Mouse (Mus musculus): ENCODE measurements around the gene Armt1. TPM values are rescaled to one million over a fixed set of nuclear protein-coding genes. Genes with fewer than 3 reads are reported as not detected.

The Armt1 gene
- total RNA-seq (2014; rRNA removed) (8.3 and 10.8 TPM in 2 replicates), polyA plus RNA-seq (2015; fragmentation: Nextera tagmentation; extraction: Ambion mirVana) (6.6 and 7.7 TPM in 2 replicates)

DNA sequence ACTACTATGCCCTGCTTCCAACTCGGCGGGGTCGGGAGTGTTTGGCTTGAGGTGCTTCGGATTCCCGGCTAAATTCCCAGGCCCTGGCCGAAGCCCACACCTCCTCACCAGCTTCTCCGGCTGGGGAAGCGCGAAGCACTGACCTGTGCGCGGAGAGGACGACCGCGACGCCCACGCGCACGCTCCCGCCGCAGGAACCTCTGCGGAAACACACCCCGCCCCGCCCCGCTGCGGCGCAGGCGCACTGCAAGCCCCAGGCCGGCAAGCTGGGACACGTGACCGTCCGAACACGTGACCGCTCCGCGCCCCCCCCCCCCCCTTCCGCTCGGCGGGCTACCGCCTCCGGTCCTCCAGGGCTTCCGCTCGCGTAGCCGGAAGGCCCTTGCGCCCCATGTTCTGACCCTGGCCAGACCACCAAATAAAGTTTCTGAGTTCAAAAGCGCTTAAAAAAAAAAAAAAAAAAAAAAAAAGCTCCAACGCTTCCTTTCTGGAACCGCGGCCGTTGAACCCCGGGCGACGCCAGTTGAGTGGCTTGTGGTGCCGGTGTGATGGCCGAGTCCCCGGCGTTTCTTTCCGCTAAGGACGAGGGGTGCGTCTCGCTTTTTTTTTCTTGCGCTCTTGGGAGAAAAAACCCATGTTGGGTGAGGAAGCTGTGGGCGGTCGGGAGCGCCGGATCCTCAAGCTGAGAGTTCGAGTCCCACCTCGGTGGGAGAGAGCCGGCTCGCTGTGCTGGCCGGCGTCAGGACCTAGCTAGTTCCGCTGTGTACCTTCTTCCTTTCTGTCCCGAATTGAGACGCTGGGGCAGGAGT, at the start of gene Armt1, which contains the start of gene Rmnd1:
Armt1 (plus strand) TSS at position 345 of the 809 bp plus-strand sequence.
Rmnd1 (minus strand) TSS at position 266 of the 809 bp plus-strand sequence.
- under 1% methylated on average over 71 of the region's 75 CpGs for WGBS

DNA sequence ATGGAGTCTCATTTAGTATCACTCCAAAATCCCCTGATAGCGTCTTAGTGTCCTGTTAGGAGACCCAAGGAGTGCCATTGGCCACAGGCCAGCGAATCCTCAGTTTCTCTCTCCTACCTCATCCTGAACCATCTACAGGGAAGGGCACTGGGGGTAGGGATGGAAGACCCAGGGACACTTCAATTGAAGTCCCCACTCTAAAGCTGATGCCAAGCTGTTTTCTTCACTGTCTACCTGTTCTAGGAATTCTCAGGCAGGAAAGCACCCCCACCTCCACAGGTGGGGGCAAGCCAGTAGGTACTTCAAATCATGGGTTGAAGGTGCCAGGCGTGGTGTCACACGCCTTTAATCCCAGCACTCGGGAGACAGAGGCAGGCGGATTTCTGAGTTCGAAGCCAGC, 48.0 kb upstream of the Armt1 start:
- H3K9me3 ChIP-seq (ENCODE audit: low read length), result no peaks in the 10 kb centered on the region
- WGBS, result 88% methylated on average over 7 of the region's 7 CpGs
- H3K27ac ChIP-seq, result no peak overlapping the region
- ATAC-seq (no peak), DNase-seq (ENCODE audit: low spot score) (no peak)
- H3K9ac ChIP-seq (replicated peaks; ENCODE audit: low read length), result no peak overlapping the region
- H3K27me3 ChIP-seq (ENCODE audit: insufficient read depth, low read length), result no peaks in the 10 kb centered on the region
- H3K36me3 ChIP-seq (ENCODE audit: insufficient read depth, low read length), result no peaks in the 10 kb centered on the region
- H3K4me1 ChIP-seq (ENCODE audit: insufficient read depth, low read length), result peaks cover 5% of the 10 kb centered on the region
- H3K4me3 ChIP-seq (ENCODE audit: low read length), result no peak overlapping the region
- no peak for TF ChIP-seq CTCF (IDR thresholded peaks at IDR 0.05; ENCODE audit: low read depth)
- no peak overlapping the region for H3K4me2 ChIP-seq (ENCODE audit: low read depth, low read length)

More for the DNA sequence above, at the start of gene Armt1, which contains the start of gene Rmnd1:
- no peak for TF ChIP-seq CTCF (IDR thresholded peaks at IDR 0.05; ENCODE audit: low read depth)
- Histone ChIP-seq H3K27ac (peak within 1 kb of the TSS; percentile 85), H3K4me3 (ENCODE audit: low read length) (peak within 1 kb of the TSS; percentile 70), H3K27me3 (ENCODE audit: insufficient read depth, low read length) (no peaks in the 10 kb centered on the region), H3K9me3 (ENCODE audit: low read length) (no peaks in the 10 kb centered on the region), H3K36me3 (ENCODE audit: insufficient read depth, low read length) (no peaks in the 10 kb centered on the region), H3K4me1 (ENCODE audit: insufficient read depth, low read length) (0 out of 2 replicates have a peak, but pooled peaks cover 7% of the 10 kb centered on the region), H3K9ac (replicated peaks; ENCODE audit: low read length) (peak within 1 kb of the TSS; percentile 74), H3K4me2 (ENCODE audit: low read depth, low read length) (peak within 1 kb of the TSS; percentile 91)
- peak; percentile 95 for ATAC-seq
- DNase-seq (ENCODE audit: low spot score), result peak; percentile 96

DNA sequence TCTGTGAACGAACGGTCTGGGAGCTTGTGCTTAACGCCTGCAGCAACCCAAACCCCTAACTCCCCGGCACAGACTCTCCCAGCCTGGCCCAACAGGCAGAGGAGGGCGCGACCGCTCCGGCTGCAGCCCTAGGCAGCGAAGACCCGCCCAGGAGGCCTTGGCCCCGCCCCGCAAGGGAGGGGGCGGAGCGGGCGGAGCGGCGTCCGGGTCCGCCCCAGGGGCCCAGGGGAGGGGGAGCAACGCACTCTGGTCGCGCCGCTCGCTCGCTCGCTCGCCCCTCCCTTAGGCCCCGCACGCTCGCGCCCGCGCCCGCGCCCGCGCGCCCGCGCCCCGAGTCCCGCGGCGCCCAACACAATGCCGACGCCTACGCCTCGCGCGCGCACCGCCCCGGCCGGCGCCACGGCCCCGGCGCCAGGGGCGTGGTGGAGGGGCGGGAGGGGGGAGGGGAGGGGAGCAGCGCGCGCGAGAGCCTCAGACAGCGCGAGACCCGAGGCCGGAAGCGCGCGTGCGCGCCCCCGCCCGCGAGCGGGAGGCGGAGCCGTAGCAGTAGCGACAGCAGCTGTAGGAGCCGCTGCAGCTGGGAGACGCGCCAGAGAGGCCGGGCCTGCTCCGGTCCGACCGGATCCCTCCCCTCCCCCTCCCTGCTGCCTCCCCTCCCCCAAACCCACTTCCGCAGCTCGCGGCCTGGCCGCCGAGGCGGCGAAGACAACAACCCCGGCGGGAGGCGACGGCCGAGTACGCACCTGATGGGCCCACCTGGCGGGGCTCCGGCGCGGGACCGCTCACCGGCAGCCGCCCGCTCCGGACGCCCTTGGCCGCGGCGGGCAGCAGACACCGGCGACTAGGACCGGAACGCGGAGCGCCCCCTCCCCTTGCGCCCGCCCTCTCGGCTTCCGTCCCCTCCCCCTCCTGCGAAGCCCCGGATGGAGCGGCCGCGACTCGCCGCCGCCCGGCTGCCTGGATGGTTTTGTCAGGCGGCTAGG, 45.4 kb upstream of the Armt1 start:
- peak; percentile 98 for DNase-seq (ENCODE audit: low spot score)
- Histone ChIP-seq H3K9ac (replicated peaks; ENCODE audit: low read length) (peak overlapping the region; percentile 99), H3K9me3 (ENCODE audit: low read length) (no peaks in the 10 kb centered on the region), H3K27ac (peak overlapping the region; percentile 100), H3K36me3 (ENCODE audit: insufficient read depth, low read length) (no peaks in the 10 kb centered on the region), H3K4me3 (ENCODE audit: low read length) (peak overlapping the region; percentile 80), H3K27me3 (ENCODE audit: insufficient read depth, low read length) (no peaks in the 10 kb centered on the region), H3K4me1 (ENCODE audit: insufficient read depth, low read length) (peaks cover 24% of the 10 kb centered on the region), H3K4me2 (ENCODE audit: low read depth, low read length) (peak overlapping the region; percentile 92)
- TF ChIP-seq CTCF (IDR thresholded peaks at IDR 0.05; ENCODE audit: low read depth), result peak; percentile 18; the same call in 1 of the 2 replicates
- peak; percentile 92 for ATAC-seq
- under 1% methylated on average over 43 of the region's 133 CpGs for WGBS

DNA sequence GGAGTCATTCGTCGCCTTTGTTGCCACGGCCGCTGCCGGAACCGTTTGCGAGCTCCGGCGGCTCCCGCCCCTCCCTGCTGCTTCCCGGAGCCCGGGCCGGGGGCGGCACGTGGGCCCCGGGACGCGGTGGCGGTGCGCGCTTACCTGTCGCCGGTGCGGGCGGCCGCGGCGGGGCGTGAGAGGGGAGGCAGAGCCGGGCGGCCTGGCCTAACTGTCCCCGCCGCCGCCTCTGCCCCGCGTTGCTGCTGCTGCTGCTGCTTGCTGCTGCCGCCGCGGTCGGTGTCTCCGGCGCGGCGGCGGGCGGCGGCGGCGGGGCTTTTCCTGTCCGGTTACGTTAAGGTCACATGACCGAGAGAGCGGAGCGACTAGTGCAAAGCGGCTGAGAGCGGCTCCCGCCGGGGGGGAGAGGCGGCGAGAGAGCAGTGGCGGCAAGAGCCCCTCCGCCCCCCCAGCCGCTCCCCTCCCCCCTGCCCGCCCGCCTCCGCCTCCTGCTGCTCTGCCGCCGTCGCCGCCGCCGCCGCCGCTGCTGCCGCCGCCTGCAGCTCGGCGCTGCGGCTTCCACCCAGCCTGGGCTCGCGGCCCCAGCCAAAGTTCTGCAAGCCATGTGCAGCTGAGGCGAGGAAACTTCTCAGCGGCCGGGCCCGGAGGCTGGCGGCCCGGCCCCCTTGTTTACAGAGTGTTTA, 44.4 kb upstream of the Armt1 start, which contains the start of gene Zbtb2:
Zbtb2 (minus strand) TSS at position 408 of the 683 bp plus-strand sequence.
- TF ChIP-seq CTCF (IDR thresholded peaks at IDR 0.05; ENCODE audit: low read depth), result no peak
- ATAC-seq, result peak; percentile 25
- H3K27me3 ChIP-seq (ENCODE audit: insufficient read depth, low read length), result no peaks in the 10 kb centered on the region
- H3K9ac ChIP-seq (replicated peaks; ENCODE audit: low read length), result peak within 1 kb of the TSS; percentile 99
- no peaks in the 10 kb centered on the region for H3K36me3 ChIP-seq (ENCODE audit: insufficient read depth, low read length)
- H3K9me3 ChIP-seq (ENCODE audit: low read length), result no peaks in the 10 kb centered on the region
- H3K4me3 ChIP-seq (ENCODE audit: low read length), result peak within 1 kb of the TSS; percentile 80
- DNase-seq (ENCODE audit: low spot score), result peak; percentile 75
- H3K27ac ChIP-seq, result peak within 1 kb of the TSS; percentile 100
- H3K4me1 ChIP-seq (ENCODE audit: insufficient read depth, low read length), result peaks cover 24% of the 10 kb centered on the region
- peak within 1 kb of the TSS; percentile 92 for H3K4me2 ChIP-seq (ENCODE audit: low read depth, low read length)
- WGBS, result 0% methylated on average over 29 of the region's 87 CpGs

DNA sequence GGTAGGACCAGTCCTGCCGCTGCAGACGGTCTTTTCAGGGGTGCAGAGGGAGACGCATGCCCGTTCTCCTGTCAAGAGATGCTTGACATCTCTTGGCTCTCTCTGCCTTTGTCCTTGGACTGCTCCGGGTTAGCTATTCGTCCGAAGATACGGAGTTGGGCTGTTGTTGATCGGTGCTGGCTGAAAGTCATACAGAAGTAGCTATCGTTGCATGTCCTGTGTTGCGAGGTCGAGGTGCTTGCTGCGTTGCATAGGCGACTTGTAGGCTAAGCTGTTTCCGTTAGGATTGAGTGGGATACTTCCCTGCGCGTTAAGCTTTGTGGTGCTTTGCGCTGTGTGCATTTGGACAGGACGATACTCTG, 43.9 kb upstream of the Armt1 start:
- Histone ChIP-seq H3K27ac (peak overlapping the region; percentile 100), H3K36me3 (ENCODE audit: insufficient read depth, low read length) (no peaks in the 10 kb centered on the region), H3K4me1 (ENCODE audit: insufficient read depth, low read length) (peaks cover 24% of the 10 kb centered on the region), H3K9ac (replicated peaks; ENCODE audit: low read length) (peak overlapping the region; percentile 99), H3K27me3 (ENCODE audit: insufficient read depth, low read length) (no peaks in the 10 kb centered on the region), H3K9me3 (ENCODE audit: low read length) (no peaks in the 10 kb centered on the region), H3K4me3 (ENCODE audit: low read length) (peak overlapping the region; percentile 80), H3K4me2 (ENCODE audit: low read depth, low read length) (peak overlapping the region; percentile 92)
- no peak for ATAC-seq
- under 1% methylated on average over 19 of the region's 19 CpGs for WGBS
- TF ChIP-seq CTCF (IDR thresholded peaks at IDR 0.05; ENCODE audit: low read depth), result no peak
- DNase-seq (ENCODE audit: low spot score), result no peak

DNA sequence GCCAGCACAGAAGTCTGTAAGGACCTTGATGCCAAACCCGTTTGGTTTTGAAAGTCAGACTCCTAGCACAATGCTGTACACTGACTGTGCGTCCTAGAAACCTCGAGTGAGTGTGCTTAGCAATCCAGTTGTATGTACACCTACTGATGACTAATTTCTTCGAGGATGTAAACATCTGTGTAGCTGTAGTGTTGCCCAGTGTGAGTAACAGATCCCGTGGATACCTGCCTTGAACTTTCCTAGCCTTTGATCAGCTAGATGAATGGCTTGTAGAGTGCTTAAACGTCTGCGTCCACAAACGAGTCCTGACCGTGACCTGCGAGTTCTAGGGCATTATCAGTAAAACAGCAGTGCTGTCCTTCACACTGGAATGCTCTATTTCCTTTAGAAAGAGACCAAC, 43.2 kb upstream of the Armt1 start:
- Histone ChIP-seq H3K27ac (no peak overlapping the region), H3K9ac (replicated peaks; ENCODE audit: low read length) (peak overlapping the region; percentile 99), H3K27me3 (ENCODE audit: insufficient read depth, low read length) (no peaks in the 10 kb centered on the region), H3K4me1 (ENCODE audit: insufficient read depth, low read length) (peaks cover 24% of the 10 kb centered on the region), H3K4me3 (ENCODE audit: low read length) (peak overlapping the region; percentile 80), H3K4me2 (ENCODE audit: low read depth, low read length) (peak overlapping the region; percentile 92), H3K36me3 (ENCODE audit: insufficient read depth, low read length) (no peaks in the 10 kb centered on the region), H3K9me3 (ENCODE audit: low read length) (no peaks in the 10 kb centered on the region)
- WGBS, result 18% methylated on average over 10 of the region's 10 CpGs
- DNase-seq (ENCODE audit: low spot score) (no peak), ATAC-seq (no peak)
- TF ChIP-seq CTCF (IDR thresholded peaks at IDR 0.05; ENCODE audit: low read depth), result no peak

All from hindbrain, postnatal 0 days (tissue).